Mouse (Mus musculus) layer of hippocampus, postnatal 14 days (tissue): ENCODE data around the gene Acsm3. TPM values are rescaled to one million over a fixed set of nuclear protein-coding genes. Genes with fewer than 3 reads are reported as not detected.
"Not testable (repeated sequence)": the region's sequence is repeated elsewhere in the genome, so short reads cannot be mapped to it uniquely, and the experiment has no call there.

Experiments
- DNase-seq, 2 experiments: peaks; one replicate each; pipeline ENCODE4 v3.0.0; 2021 to 2022; ENCODE audit warnings: low spot score in 2 of 2, mixed read lengths in 1 of 2
- long read RNA-seq, 2 experiments: library from polyadenylated mRNA; stranded (forward); transcript quantifications; one replicate each; pipeline ENCODE4 v2.0.0; 2021
- total RNA-seq, 2 experiments: library from RNA; stranded (reverse); gene quantifications; 2 replicates each; pipeline ENCODE4 v1.2.3; 2021

The Acsm3 gene
- not detected for total RNA-seq
- long read RNA-seq, experiment 1 = 0 reads
- long read RNA-seq, experiment 2 = 0 reads

- no peak for DNase-seq
Observed at GRCm38 (mm10) chr7:119760527-119760951, at the start of gene Acsm3. Gene Acsm3 (plus strand): TSS chr7:119760923.

DNA sequence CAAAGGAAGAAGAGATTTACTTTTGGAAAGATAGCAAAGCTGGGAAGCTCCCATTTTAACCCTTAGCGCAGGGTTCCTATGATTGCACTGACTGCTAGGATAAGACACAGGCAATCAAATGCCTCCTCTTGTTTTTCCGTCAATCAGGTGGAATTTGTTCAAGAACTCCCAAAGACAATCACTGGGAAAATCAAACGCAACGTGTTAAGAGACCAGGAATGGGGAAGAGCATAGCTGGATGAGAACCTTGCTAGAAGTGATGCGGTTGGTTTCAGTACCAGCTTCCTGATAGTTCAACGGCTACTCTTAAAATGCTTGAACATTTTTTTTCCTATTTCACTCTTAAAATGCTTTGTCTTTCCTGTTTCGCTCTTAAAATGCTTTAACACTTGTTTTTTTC is 46.6 kb upstream of the Acsm3 start:
- no peak for DNase-seq

DNA sequence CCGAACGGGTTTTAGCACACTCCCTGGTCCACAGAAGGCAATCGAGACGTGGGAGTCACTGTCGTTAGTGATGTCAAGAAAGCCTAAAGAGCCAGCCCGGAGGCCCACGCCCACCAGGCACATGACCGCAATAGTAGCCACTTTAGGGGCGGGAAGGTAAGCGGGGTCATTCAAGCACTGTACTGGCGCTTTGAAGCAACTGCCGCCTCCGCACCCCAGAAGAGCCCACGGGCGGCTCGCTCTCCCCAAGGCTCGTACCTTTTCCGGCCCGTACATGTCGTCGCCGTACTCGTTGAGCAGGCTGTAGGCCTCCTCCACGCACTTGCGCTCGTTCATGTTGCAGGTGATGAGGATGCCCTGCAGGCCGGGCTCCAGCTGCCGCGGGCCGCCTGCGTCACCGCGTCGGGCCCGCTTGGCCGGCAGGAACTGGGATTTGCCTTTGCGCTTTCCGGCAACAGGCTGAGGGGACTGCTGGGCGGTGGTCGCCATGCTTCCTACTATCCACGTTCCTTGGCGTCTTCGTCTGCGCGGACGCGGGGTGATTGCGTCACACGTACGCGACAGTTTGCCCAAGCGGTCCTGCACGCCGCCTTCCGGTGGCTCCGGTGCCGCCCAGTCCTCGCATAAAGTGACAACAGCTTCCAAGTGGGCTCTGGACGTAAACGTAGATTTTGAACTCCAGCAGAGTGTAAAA is 40.3 kb upstream of the Acsm3 start, which contains the start of gene Thumpd1:
Gene Thumpd1 (minus strand): TSS at position 546 of the 694 bp plus-strand sequence.
- DNase-seq = peak; percentile 96

GRCm38 (mm10) chr7:119720947-119721310 is 39.8 kb upstream of the Acsm3 start:
- no peak for DNase-seq

DNA sequence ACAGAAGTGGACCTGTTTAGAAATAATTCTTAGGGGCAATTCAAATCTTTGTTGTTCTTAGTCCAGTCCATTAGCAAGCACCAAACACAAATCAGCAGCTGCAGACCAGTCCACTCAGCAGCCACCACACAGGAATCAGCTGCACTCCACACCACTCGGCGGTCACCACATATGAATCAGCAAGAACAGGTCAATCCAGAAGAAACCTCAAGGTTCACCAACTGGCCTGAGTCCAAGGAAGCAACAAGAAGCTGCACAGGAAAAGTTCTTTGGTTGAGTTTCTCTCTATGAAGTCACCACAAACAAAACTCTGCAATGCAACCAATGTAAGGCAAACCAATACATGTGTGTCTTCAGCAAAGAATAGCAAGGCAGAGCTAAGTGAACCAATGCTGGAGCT is 33.1 kb upstream of the Acsm3 start:
- no peak for DNase-seq

DNA sequence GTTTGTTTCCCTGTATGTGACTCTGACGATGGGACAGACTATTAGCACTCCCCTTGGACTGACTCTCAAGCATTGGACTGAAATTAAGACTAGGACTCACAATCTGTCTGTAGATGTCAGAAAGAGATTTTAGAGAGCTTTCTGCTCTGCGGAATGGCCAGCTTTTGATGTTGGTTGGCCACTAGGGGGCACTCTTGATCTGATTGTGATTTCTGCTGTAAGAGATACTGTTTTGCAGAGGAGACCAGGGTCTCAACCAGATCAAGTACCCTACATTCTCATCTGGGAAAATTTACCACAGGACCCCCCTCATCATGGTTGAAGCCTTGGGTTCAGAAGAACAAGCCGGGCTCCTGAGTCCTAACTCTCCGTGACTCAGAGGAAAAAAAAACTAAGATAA is 29.5 kb upstream of the Acsm3 start:
- DNase-seq = not testable (repeated sequence)

DNA sequence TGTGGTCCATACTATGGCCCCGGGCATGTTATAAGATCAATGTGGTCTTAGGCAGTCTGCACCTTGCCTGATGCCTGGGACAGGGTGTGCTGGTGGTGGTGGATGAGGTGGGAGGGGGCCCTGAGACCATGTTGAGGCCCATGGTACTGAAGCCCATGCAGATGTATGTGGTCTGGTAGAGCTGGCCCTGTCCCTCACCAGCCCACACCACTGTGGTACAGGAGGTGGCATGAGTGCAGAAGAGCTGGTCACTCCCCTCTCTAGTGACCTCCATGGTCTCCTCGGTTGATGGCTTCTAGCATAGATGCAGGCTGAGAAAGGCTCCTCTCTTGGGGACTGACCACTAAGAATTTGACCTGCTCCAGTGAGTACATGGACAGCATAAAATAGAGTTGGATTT is 21.8 kb upstream of the Acsm3 start:
- no peak for DNase-seq

- peak in 1 of 2 experiments; percentile 9 for DNase-seq
Observed at GRCm38 (mm10) chr7:119739798-119740468, 20.8 kb upstream of the Acsm3 start.

DNA sequence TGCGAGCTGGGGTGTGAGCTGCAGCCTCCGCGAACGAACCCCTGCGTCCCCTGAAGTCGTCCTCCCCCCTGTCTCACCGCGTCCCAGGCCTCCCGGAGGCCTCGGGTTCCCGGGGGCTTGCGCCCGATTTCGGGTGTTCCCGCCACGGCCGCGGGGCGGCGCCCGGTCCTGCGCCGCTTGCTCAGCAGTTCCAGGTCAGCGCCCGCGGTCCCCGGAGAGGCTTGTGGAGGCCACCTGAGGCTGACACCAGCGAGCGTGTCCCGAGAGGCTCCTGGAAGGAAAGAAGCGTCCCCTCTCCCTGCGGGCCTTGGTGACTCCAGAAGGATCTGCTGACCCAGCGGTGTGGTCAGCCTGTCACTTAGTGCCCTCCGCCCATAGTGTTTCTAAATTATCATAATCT is 16.4 kb upstream of the Acsm3 start:
- no peak for DNase-seq

DNA sequence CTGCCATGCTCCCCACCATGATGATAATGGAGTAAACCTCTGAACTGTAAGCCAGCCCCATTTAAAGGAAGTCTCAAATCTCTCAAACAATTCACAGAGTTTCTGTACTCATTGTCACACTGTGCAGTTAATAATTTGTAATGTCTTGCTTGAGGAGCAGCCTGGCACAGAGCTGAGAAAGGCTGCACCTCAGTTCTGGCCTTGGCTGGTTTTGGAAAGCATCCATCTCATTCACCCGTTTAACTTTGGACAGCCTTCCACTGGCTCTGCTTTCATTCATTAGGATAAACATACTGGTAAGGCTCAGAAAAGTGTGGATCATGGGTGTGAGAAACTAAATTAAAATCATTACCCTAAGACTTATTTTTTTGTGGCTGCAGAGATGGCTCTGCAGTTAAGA is 14.9 kb upstream of the Acsm3 start:
- no peak for DNase-seq

DNA sequence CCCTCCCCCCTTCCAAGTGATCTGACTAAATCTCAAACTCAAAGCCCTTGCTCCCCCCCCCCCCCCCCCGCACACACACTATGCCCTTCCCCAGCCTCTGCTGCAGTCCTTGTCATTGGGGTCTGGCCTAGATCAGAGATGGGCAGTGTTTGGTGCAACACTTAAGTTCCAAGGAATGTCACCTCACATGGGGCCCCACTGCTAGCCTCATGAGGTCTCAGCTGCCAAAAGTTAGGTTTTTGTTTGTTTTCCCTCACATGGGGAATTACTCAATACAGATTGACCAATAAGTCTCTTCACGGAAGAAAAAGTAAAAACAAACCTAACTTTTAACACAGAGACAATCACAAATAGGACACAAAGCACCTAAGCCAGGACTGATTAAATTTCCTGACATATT is 12.0 kb upstream of the Acsm3 start:
- DNase-seq = no peak

DNA sequence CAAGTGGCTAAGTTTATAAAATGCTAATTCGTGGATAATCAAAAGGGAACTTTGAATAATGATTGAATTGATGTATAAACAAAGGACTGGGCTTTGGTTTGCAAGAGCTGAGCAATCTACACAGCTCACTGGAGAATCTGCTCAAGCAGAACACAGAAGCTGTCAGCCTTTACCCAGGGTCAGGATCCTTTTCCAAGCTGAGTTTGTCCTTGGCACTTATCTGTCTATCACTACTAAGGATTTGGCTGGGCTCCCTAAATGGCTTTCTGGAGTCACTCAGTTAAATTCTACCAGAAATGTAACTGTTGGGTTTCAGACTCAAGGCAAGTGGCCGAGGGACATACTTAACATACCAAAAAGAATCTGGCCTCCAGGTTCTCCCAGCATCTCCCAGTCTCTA is 10.8 kb upstream of the Acsm3 start:
- no peak for DNase-seq

GRCm38 (mm10) chr7:119753696-119754095 is 7.0 kb upstream of the Acsm3 start:
- DNase-seq = no peak

- no peak for DNase-seq
Observed at GRCm38 (mm10) chr7:119762166-119762697, 1.5 kb downstream of the Acsm3 start.

DNA sequence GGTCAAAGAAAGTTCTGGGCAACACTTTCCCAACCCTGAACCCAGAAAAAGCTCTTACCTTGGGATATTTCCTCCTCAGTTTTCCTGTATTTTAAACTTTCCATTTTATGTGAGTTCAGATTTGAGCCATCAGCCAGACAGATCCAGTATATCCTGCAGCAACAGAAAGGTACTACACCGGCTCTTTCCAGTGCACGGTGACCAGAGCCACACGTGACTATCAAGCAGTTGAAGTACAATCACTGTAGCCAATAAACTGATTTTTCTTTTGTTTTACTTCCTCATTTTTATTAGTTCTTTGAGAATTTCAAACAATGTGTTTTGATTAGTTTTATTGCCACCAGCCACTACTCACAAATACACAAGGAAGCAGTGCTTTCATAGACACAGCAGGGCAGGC is 3.7 kb downstream of the Acsm3 start:
- no peak for DNase-seq

DNA sequence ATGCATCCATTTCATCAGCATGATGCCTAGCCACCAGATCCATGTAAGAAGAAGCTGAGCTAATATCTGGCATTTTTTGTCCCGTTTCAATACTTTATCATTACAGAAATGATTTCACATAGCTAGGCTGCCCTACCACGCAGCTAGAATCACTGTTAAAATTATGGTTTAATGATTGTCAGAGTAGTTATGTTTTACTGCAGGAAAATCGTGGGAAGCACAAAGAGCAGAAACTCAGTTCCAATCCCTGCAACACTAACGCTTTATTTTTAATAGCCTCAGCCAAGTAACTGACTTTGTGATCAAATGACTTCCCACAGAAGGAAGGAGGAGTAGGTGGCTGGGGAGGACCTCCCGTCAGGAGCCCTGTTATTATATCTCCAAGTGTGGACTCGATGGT is 6.3 kb downstream of the Acsm3 start:
- no peak for DNase-seq

- no peak for DNase-seq
Observed at GRCm38 (mm10) chr7:119769895-119770294, 9.2 kb downstream of the Acsm3 start.

DNA sequence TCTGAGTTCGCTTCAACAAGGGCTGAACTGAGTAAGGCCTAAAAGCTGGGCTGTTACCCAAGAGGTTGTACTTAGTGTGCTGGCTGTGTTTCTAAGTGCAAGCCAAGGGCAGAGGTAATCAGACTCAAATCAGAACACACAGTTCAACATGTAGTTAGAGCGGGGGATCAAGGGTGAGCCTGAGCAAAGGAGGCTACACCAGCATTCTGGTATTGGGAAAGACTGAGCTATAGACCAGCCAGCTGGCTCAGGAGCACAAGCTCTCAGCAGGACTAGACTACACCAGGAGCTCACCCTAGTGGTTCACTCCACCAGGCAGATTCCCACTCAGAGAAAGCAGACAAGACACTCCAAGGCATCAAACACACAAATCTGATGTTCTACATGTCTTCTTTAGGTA is 22.7 kb downstream of the Acsm3 start:
- no peak for DNase-seq

- DNase-seq = no peak
Observed at GRCm38 (mm10) chr7:119784908-119785307, 24.2 kb downstream of the Acsm3 start.

GRCm38 (mm10) chr7:119789024-119789423 is 28.3 kb downstream of the Acsm3 start:
- DNase-seq = no peak

DNA sequence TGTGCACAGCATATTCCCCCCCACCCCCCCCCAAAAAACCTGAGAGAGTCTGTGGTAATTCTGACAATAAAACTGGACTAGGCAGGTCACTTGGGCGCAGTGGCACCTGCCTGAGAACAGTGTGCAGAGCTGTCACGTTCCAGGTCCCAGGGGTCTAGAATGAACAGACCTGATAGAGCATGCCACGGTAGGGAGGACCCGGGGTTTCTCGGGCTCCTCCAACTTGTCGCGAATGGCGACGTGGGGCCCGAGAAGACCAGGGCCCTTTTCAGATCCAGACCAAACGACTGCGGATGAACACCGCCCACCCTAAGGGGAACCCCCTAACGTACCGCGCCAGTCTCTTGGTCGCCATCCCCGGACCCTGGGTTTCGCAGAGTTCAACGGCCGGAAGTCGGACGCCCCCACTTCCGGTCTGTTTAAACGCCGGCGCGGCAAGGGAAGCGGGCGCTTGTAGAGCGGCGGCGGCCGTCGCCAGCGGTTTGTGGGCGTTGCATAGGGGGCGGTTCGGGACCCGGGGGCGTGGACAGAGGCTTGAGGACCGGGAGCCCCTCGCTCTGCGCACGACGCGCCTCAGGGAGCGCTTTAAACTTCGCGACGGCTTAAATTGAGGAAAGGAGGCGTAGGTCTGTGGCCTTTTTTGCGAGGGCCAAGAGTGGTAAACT is 33.0 kb downstream of the Acsm3 start, which contains the start of the genes Rexo5 and Eri2:
Gene Rexo5 (plus strand): TSS at position 421 of the 665 bp plus-strand sequence.
Gene Eri2 (minus strand): TSS at position 473 of the 665 bp plus-strand sequence.
- peak; percentile 71 to 74 for DNase-seq

DNA sequence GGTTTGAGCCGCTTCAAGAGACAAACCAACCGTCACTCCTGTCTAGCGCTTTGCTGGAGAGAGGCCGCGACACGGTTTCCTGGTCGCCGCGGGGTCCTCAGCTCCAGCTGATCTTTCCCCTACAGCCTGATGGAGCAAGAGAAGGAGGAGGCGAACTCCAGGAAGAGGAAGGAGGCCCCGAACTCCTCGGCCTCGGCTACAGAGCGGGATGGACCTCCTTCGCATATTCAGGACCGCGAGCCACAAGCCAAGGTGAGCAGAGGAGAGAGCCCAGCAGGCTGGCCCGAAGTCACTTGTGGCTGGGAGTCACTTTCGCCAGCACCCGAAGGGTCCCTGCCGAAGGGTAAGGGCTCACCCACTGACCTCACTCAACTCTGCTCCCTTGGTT is 33.5 kb downstream of the Acsm3 start:
- no peak for DNase-seq
